Mouse (Mus musculus): Measurements from ENCODE around the gene Ctnnd2. TPM values are rescaled to one million over a fixed set of nuclear protein-coding genes. Genes with fewer than 3 reads are reported as not detected.

Ctnnd2 gene
- polyA plus RNA-seq, 1 experiment from 2014 or later, result 0.91 TPM

DNA sequence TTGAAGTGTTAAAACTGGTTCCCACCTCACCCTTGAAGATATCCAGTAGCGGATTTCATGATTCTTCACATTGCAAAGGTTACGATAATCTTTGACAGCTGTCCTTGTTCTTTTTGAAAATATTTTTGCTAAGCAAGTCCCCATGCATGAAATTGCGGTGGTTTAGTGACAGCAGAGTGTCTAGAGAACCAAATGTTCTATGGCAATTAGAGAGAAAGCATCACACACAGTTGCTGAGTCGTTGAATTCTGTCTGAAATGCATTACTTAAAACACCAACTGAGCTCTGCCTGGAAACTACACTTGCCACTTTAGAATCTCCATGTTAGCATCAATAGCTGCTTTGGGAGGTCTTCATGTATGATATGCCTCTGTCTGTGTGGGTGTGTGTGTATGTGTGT is 375.9 kb downstream of the Ctnnd2 start:
- no peak overlapping the region for H3K4me2 ChIP-seq
- WGBS, result 72% methylated on average over 4 of the region's 4 CpGs
- no peaks in the 10 kb centered on the region for H3K36me3 ChIP-seq
- H3K27ac ChIP-seq (replicated peaks), result no peak overlapping the region
- no peak overlapping the region for H3K4me3 ChIP-seq
- no peak overlapping the region for H3K9ac ChIP-seq
- H3K9me3 ChIP-seq, result no peaks in the 10 kb centered on the region
- H3K4me1 ChIP-seq, result no peaks in the 10 kb centered on the region
- ATAC-seq (ENCODE audit: extremely low read depth, insufficient number of reproducible peaks, low FRiP score, low TSS enrichment), result no peak
- no peaks in the 10 kb centered on the region for H3K27me3 ChIP-seq (replicated peaks)

DNA sequence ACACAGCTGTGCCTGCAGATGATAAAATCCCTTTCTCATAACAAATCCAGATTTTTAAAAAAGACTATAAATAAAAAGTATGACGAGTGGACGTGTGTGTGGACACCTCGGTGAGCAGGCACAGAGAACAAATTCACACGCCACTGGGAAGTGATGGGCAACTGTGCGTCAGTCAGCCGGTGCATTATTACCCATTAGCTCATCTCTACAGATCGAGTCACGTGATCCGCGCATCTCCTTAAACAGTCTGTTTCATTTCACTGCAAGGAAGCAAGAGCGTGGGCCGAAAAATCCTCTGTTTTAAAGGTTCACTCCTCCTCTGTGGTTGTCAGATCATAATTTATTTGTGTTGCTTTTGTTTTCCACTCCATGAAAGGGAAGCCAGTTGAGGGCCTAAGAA is 378.6 kb downstream of the Ctnnd2 start:
- Histone ChIP-seq H3K4me1 (no peaks in the 10 kb centered on the region), H3K4me3 (no peak overlapping the region), H3K4me2 (no peak overlapping the region), H3K27me3 (replicated peaks) (no peaks in the 10 kb centered on the region), H3K9ac (no peak overlapping the region), H3K27ac (replicated peaks) (no peak overlapping the region), H3K9me3 (no peaks in the 10 kb centered on the region), H3K36me3 (no peaks in the 10 kb centered on the region)
- 82% methylated on average over 12 of the region's 12 CpGs for WGBS
- no peak for ATAC-seq (ENCODE audit: extremely low read depth, insufficient number of reproducible peaks, low FRiP score, low TSS enrichment)

DNA sequence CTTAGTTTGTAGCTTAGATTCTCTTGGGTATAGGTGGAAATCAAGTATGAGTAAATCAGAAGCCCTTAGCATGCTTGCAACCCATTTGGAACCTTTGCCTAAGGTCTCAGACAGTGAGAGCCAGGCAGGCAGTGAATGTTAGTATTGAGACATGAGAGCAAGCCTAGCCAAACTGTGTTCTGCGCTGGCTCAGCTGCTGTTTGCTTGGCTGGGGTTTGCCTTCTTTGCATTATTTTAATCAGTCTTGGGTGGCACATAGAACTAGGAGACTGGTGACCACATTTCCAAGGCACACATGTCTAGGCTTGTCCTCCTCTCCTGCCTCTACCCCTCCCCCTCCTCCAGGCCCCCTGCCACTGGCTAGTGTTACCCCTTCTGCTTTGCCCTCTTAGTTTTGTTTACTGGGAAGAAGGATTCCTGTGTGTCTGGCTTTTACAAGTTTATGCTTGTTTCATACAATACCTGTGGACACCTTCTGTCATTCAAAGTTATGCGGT is 381.6 kb downstream of the Ctnnd2 start:
- H3K4me3 ChIP-seq, result no peak overlapping the region
- H3K4me1 ChIP-seq, result no peaks in the 10 kb centered on the region
- 81% methylated on average over 2 of the region's 2 CpGs for WGBS
- H3K9ac ChIP-seq, result no peak overlapping the region
- no peak for ATAC-seq (ENCODE audit: extremely low read depth, insufficient number of reproducible peaks, low FRiP score, low TSS enrichment)
- H3K9me3 ChIP-seq, result no peaks in the 10 kb centered on the region
- no peaks in the 10 kb centered on the region for H3K27me3 ChIP-seq (replicated peaks)
- no peak overlapping the region for H3K27ac ChIP-seq (replicated peaks)
- H3K36me3 ChIP-seq, result no peaks in the 10 kb centered on the region
- H3K4me2 ChIP-seq, result no peak overlapping the region

DNA sequence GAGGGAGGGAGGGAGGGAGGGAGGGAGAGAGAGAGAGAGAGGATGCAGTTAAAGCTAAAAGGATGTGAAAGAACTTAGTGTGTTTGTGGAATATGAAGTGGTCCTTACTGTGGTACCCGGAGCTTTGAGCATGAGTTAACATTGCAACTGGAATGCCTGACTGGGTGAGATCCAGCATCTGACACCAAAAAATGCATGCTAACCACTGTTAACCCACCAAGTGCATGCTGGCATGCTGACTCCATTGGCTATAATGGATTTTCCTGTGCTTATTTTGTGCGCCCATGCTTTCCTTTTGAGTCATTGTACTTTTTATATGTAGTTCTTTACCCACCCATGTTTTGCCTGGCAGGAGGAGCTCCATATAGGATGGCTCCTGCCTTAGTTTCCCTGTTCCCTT is 383.4 kb downstream of the Ctnnd2 start:
- Histone ChIP-seq H3K4me1 (no peaks in the 10 kb centered on the region), H3K4me3 (no peak overlapping the region), H3K27ac (replicated peaks) (no peak overlapping the region), H3K36me3 (no peaks in the 10 kb centered on the region), H3K4me2 (no peak overlapping the region), H3K27me3 (replicated peaks) (no peaks in the 10 kb centered on the region), H3K9me3 (no peaks in the 10 kb centered on the region), H3K9ac (no peak overlapping the region)
- ATAC-seq (ENCODE audit: extremely low read depth, insufficient number of reproducible peaks, low FRiP score, low TSS enrichment), result no peak
- 75% methylated on average over 2 of the region's 2 CpGs for WGBS

DNA sequence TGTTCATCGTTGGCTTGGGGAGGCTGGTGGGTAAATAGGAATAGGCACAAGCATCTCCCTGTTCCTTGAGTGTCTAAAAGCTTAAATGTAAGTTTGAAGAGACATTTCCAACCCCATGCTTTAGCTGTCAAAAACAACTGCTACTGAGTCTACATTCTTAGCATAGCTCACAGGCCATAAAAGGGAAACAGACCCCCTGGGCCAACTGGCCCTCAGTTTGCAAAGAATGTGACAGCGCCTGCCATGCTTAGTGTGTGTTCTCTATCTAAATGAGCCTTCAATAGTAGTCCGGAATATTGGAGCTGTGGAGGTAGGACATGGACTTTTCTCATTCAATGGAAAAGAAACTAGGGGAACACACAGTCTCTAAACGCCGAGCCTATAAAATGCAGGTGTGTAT is 390.0 kb downstream of the Ctnnd2 start:
- H3K9ac ChIP-seq, result no peak overlapping the region
- WGBS, result 62% methylated on average over 5 of the region's 5 CpGs
- no peaks in the 10 kb centered on the region for H3K27me3 ChIP-seq (replicated peaks)
- no peak overlapping the region for H3K4me3 ChIP-seq
- H3K9me3 ChIP-seq, result no peaks in the 10 kb centered on the region
- peaks cover 7% of the 10 kb centered on the region for H3K4me1 ChIP-seq
- H3K27ac ChIP-seq (replicated peaks), result no peak overlapping the region
- H3K36me3 ChIP-seq, result no peaks in the 10 kb centered on the region
- no peak overlapping the region for H3K4me2 ChIP-seq
- no peak for ATAC-seq (ENCODE audit: extremely low read depth, insufficient number of reproducible peaks, low FRiP score, low TSS enrichment)

DNA sequence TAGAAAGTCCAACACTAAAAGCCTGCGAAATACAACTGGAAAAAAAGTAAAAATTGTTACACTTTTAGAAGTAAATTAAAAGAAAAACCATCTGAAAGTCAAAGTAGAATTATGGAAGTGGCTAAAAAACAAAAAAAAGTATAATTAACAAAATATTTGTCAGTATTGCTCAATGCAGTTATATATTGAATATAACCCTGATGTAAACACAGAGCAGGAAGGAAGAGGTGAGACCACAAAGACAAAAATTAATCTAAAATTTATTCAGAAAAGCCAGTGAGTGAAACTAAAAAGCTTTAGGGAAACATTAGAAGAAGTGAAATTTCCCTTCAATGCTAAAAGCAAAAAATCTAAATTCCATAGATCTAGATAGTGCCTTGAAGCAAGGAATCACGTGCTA is 392.2 kb downstream of the Ctnnd2 start:
- Histone ChIP-seq H3K36me3 (no peaks in the 10 kb centered on the region), H3K4me3 (no peak overlapping the region), H3K9ac (no peak overlapping the region), H3K27ac (replicated peaks) (no peak overlapping the region), H3K9me3 (no peaks in the 10 kb centered on the region), H3K4me2 (no peak overlapping the region), H3K27me3 (replicated peaks) (no peaks in the 10 kb centered on the region), H3K4me1 (peaks cover 7% of the 10 kb centered on the region)
- 76% methylated on average over 2 of the region's 2 CpGs for WGBS
- no peak for ATAC-seq (ENCODE audit: extremely low read depth, insufficient number of reproducible peaks, low FRiP score, low TSS enrichment)

DNA sequence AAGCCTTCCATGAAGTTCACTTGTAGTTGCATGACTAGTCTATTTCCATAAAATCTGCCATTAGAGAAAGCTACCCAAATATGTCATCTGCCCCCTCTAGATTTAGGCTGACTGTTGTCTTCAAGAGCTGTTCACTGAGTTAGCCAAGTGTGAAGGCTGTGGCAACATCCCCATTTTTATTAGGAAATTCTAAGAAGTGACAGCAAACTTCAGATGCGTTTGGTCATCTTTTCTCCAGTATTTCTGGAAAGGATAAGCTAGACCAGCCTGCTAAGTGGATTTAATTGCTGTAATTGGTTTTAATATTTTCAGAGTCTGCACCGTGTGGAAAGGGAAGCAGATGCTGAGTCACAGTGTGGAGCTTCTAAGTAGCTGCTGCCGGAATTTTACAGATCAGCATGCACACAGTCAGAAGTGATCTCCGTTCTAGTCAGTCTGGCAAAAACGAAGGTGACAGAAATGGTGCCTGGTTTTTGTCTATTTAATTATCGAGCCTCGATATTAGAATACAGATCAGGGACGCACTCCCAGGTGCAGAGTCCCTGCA is 397.9 kb downstream of the Ctnnd2 start:
- H3K9me3 ChIP-seq, result no peaks in the 10 kb centered on the region
- WGBS, result 71% methylated on average over 8 of the region's 8 CpGs
- no peaks in the 10 kb centered on the region for H3K36me3 ChIP-seq
- H3K4me1 ChIP-seq, result no peaks in the 10 kb centered on the region
- H3K9ac ChIP-seq, result no peak overlapping the region
- H3K4me2 ChIP-seq, result no peak overlapping the region
- H3K27me3 ChIP-seq (replicated peaks), result no peaks in the 10 kb centered on the region
- no peak overlapping the region for H3K27ac ChIP-seq (replicated peaks)
- no peak for ATAC-seq (ENCODE audit: extremely low read depth, insufficient number of reproducible peaks, low FRiP score, low TSS enrichment)
- no peak overlapping the region for H3K4me3 ChIP-seq

DNA sequence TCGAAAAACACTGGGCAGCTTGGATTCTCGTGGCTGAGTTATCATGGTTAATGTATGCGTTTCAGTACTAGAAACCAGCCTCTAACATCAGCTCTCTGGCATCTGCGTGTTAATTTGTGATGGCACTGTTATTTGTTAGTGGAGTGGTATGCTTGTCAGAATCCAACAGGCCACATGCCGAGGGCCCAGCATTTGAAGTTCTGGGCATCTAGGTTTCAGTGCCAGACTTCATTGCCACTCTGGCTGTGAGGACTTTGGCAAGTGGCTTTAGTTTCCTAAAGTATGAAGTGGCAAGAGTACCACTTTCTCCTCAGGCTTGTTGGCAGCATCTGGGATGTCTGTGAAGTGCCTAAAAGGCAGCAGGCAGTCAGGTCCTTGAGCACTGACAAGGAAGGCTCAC is 415.1 kb downstream of the Ctnnd2 start:
- Histone ChIP-seq H3K27ac (replicated peaks) (no peak overlapping the region), H3K4me3 (no peak overlapping the region), H3K36me3 (no peaks in the 10 kb centered on the region), H3K4me1 (no peaks in the 10 kb centered on the region), H3K9me3 (no peaks in the 10 kb centered on the region), H3K27me3 (replicated peaks) (no peaks in the 10 kb centered on the region), H3K9ac (no peak overlapping the region), H3K4me2 (no peak overlapping the region)
- WGBS, result 70% methylated on average over 5 of the region's 5 CpGs
- no peak for ATAC-seq (ENCODE audit: extremely low read depth, insufficient number of reproducible peaks, low FRiP score, low TSS enrichment)

DNA sequence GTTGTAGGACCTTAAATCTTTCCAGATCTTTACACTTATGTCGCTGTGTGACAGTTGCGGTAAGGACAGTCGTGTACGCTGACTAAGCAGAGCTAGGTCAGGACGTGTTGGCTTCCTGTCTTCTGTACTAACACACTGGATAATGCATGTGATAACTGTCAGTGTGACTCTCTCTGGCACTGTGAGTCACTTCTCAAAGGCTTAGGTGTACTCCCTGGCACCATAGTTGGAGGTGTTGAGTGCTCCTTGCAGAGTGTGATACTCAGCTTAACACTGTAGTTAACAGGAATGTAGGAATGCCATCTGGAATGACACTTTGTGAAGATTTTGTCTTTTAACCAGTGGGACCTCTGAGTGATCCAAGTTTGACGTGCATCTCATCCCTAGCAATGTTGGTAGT is 418.5 kb downstream of the Ctnnd2 start:
- Histone ChIP-seq H3K4me3 (no peak overlapping the region), H3K27me3 (replicated peaks) (no peaks in the 10 kb centered on the region), H3K9ac (no peak overlapping the region), H3K4me2 (no peak overlapping the region), H3K9me3 (no peaks in the 10 kb centered on the region), H3K27ac (replicated peaks) (no peak overlapping the region), H3K36me3 (no peaks in the 10 kb centered on the region), H3K4me1 (no peaks in the 10 kb centered on the region)
- 70% methylated on average over 6 of the region's 6 CpGs for WGBS
- no peak for ATAC-seq (ENCODE audit: extremely low read depth, insufficient number of reproducible peaks, low FRiP score, low TSS enrichment)

DNA sequence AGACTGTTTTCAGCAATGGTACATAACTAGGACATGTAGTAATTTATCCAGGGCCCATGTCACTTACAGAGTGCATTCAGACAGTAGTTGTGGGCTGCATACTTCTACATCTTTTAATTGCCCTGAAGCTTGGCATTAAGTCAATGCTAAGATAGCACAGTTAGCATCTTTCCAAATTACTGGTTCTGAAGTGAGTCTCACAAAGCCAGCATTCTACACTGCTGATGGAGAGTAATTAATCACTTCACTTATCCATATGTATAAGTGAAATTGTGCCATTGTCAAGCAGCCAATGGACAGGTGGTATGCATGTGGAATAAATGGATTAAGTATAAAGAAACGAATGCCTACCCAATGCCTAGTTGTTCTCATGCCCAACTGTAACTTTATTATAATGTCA is 423.1 kb downstream of the Ctnnd2 start:
- H3K4me1 ChIP-seq, result no peaks in the 10 kb centered on the region
- no peak for ATAC-seq (ENCODE audit: extremely low read depth, insufficient number of reproducible peaks, low FRiP score, low TSS enrichment)
- no peak overlapping the region for H3K4me2 ChIP-seq
- H3K36me3 ChIP-seq, result no peaks in the 10 kb centered on the region
- 75% methylated on average over 1 of the region's 1 CpGs for WGBS
- no peak overlapping the region for H3K9ac ChIP-seq
- no peaks in the 10 kb centered on the region for H3K9me3 ChIP-seq
- H3K27me3 ChIP-seq (replicated peaks), result no peaks in the 10 kb centered on the region
- no peak overlapping the region for H3K27ac ChIP-seq (replicated peaks)
- H3K4me3 ChIP-seq, result no peak overlapping the region

DNA sequence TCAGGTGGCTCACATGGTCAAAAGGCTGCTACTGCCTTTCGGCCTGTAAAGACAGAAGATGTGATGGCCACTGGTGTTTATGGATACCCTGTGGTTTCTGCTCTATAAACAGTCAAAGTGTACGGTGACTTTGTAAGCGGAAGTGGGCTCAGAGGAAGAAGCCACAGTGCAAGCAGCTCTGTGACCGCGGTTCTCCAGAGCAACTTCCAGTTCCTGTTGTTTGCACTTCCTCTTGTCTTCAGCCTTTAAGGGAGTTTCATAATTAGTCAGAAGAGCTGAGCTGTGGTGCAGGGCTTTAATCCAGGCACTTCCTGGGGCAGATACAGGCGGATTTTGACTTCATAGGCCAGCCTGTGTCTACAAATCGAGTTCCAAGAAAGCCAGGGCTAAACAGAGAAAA is 438.2 kb downstream of the Ctnnd2 start:
- ATAC-seq (ENCODE audit: extremely low read depth, insufficient number of reproducible peaks, low FRiP score, low TSS enrichment), result no peak
- Histone ChIP-seq H3K36me3 (no peaks in the 10 kb centered on the region), H3K27me3 (replicated peaks) (no peaks in the 10 kb centered on the region), H3K4me2 (no peak overlapping the region), H3K4me3 (no peak overlapping the region), H3K9ac (no peak overlapping the region), H3K27ac (replicated peaks) (no peak overlapping the region), H3K9me3 (no peaks in the 10 kb centered on the region), H3K4me1 (no peaks in the 10 kb centered on the region)
- WGBS, result 55% methylated on average over 7 of the region's 7 CpGs

DNA sequence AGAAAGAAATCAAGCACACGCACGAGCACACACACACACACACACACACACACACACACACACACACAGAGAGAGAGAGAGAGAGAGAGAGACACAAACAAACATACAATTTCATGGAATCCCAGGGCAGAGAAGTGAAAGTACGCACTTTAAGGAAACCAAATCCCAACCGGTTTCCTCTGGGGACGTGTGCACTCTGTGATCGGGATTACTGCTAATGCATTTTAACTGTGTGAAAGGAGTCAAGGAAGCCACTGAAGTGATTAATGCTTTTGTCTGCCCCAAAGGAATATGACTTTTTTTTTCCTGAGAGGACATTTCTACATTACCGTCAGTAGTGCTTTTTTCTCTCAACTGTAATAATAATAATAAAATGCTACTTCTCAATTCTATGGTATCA is 443.1 kb downstream of the Ctnnd2 start:
- Histone ChIP-seq H3K9me3 (no peaks in the 10 kb centered on the region), H3K27ac (replicated peaks) (no peak overlapping the region), H3K36me3 (no peaks in the 10 kb centered on the region), H3K27me3 (replicated peaks) (no peaks in the 10 kb centered on the region), H3K4me1 (no peaks in the 10 kb centered on the region), H3K9ac (no peak overlapping the region), H3K4me2 (no peak overlapping the region), H3K4me3 (no peak overlapping the region)
- ATAC-seq (ENCODE audit: extremely low read depth, insufficient number of reproducible peaks, low FRiP score, low TSS enrichment), result no peak
- WGBS, result 73% methylated on average over 7 of the region's 7 CpGs
